Mouse (Mus musculus): ENCODE results near the gene Akr7a5. TPM values are rescaled to one million over a fixed set of nuclear protein-coding genes. Genes with fewer than 3 reads are reported as not detected.

Akr7a5 gene
- total RNA-seq, 2 experiments from 2014 or later: 32.5 to 33.3 TPM

- DNase-seq (ENCODE audit: low spot score in 2 of 2): peak; percentile 65 to 87
Measured at GRCm38 (mm10) chr4:139351931-139352711, 41.6 kb downstream of the Akr7a5 start, which contains the start of the genes Mrto4, Emc1 and Ubr4. Mrto4 (minus strand) TSS chr4:139352576. Emc1 (plus strand) TSS chr4:139352587. Ubr4 (plus strand) TSS chr4:139352609.

GRCm38 (mm10) chr4:139352832-139353231, 42.3 kb downstream of the Akr7a5 start:
- DNase-seq (ENCODE audit: low spot score in 2 of 2): no peak

GRCm38 (mm10) chr4:139357211-139357610, 46.7 kb downstream of the Akr7a5 start:
- no peak for DNase-seq (ENCODE audit: low spot score in 2 of 2)

GRCm38 (mm10) chr4:139360761-139361548, 50.4 kb downstream of the Akr7a5 start:
- no peak for DNase-seq (ENCODE audit: low spot score in 2 of 2)

- no peak for DNase-seq (ENCODE audit: low spot score in 2 of 2)
Measured at GRCm38 (mm10) chr4:139367336-139367735, 56.8 kb downstream of the Akr7a5 start.

Small RNA genes lying within 50 kb of the gene (microRNA-seq; reads per million reads assigned to microRNA genes)
- gene Gm24245 (not detected), gene Gm25732 (not detected)

Other genes with a start within 250 kb of the Akr7a5 start
- not detected for gene Htr6, start 235.2 kb upstream of the Akr7a5 start, total RNA-seq (2021)
- 10 to 100 TPM; 68.5 to 74.4 TPM for gene Nbl1, start 217.8 kb upstream of the Akr7a5 start, total RNA-seq (2021)
- gene Minos1, start 179.6 kb upstream of the Akr7a5 start, total RNA-seq (2021): 100 to 1,000 TPM; 344 to 382 TPM
- 100 to 1,000 TPM; 445 to 463 TPM for gene Capzb, start 117.8 kb upstream of the Akr7a5 start, total RNA-seq (2021)
- gene Pqlc2, start within 50 bp of the Akr7a5 start, total RNA-seq (2021): 1 to 10 TPM; 4.2 to 4.7 TPM
- gene Mrto4, start 41.8 kb downstream of the Akr7a5 start, total RNA-seq (2021): 10 to 100 TPM; 42.0 to 44.0 TPM
- gene Emc1, start 41.8 kb downstream of the Akr7a5 start, total RNA-seq (2021): 10 to 100 TPM; 34.8 to 39.5 TPM
- 100 to 1,000 TPM; 115 to 122 TPM for gene Ubr4, start 41.9 kb downstream of the Akr7a5 start, total RNA-seq (2021)
- 10 to 100 TPM; 11.5 to 11.8 TPM for gene Iffo2, start 219.8 kb downstream of the Akr7a5 start, total RNA-seq (2021)